Mouse (Mus musculus) MN1 (cell line): ENCODE measurements around the gene Purb.

ENCODE experiments used
- DNase-seq: peaks from one replicate; pipeline ENCODE4 v3.0.0-alpha.2; 2016; ENCODE audit warnings: low spot score

The Purb gene

DNA sequence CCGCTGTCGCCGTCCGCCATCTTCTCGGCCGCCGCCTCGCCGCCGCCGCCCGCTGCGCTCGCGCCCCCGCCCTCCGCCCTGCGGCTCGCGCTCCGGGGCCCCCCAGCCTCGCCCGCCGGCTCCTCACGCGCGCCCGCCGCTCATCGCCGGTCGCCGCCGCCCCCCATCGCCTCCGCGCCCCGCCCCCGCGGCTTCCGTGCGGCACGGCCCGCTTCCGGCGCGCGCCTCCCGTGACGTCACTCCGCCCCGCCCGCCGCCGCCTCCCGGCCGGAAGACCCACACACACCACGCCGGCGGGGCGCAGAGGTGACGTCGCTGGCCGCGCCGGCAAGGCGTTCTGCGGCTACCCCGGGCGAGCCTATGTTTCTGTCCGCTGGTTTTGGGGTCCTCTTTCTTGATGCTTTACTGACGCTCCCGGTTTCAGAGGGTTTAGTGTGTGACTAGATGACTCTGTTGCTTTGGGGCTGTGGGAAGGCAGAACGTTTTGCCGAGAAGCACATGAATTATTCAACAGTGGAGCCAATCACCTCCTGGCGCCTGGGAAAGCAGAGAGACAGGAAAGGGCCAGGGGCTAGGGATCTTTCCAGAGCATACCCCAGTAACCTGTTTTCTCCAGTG, at the start of gene Purb:
Gene Purb, minus strand, starts transcription at position 51 of the 618 bp plus-strand sequence.
- peak; percentile 96 for DNase-seq

GRCm38 (mm10) chr11:6525241-6525640, 49.5 kb upstream of the Purb start:
- no peak for DNase-seq

- DNase-seq: no peak
Observed at GRCm38 (mm10) chr11:6524880-6525238, 49.1 kb upstream of the Purb start.

GRCm38 (mm10) chr11:6524165-6524879, 48.6 kb upstream of the Purb start:
- no peak for DNase-seq

- no peak for DNase-seq
Observed at GRCm38 (mm10) chr11:6523662-6524088, 48.0 kb upstream of the Purb start.

GRCm38 (mm10) chr11:6522782-6523525, 47.2 kb upstream of the Purb start:
- no peak for DNase-seq

GRCm38 (mm10) chr11:6520507-6521173, 44.9 kb upstream of the Purb start, which contains the start of gene Myo1g:
TSS of gene Myo1g (minus strand) at chr11:6520965.
- DNase-seq: no peak

DNA sequence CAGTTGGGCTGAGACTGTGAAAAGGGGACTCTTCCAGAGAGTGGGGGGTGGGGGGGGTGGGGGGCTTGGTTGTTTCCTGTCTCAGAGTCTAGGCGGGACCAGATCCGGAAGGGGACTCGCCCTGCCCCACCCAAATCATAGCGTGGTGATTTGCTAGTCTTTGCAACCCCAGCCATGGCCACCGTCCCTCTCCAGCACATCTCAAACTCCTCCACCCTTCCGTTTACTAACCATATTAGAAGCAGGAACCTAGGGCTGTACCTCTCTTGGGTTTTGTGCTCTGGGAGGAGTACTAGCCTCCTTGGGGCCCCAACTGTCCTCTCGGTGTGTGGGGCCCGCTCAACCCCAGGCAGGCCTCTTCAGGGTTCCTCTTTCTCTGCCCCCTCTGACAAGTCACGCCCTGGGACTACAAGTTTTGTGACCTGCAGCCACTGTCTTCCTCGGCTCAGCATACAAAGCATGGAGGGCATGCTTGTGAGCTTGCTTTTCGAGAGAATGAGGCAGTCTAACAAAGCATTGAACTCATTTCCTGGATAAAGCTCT, 43.8 kb upstream of the Purb start:
- DNase-seq: no peak

GRCm38 (mm10) chr11:6514837-6515236, 39.1 kb upstream of the Purb start:
- no peak for DNase-seq

GRCm38 (mm10) chr11:6508269-6508876, 32.7 kb upstream of the Purb start:
- DNase-seq: no peak

DNA sequence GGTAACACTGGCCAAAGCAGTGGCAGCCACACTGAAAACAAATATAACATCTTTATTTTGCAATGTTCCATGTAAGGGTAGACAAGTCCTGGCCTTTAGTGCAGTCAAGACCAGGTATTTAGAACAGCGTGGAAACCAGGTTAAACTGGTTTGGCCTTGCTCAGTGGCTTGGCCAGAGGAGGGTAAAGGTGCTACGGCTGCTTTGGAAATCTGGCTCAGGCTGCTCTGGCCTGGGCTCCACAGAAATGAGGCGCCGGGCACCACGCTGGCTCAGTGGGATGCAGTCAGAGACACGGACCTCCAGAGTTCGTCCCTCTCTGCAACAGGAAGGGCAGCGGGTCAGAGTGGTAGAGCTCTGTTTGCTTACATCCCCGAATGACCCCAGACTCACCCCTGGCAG, 30.8 kb upstream of the Purb start:
- DNase-seq: no peak

GRCm38 (mm10) chr11:6504689-6505088, 29.0 kb upstream of the Purb start:
- no peak for DNase-seq

- no peak for DNase-seq
Observed at GRCm38 (mm10) chr11:6504226-6504625, 28.5 kb upstream of the Purb start.

DNA sequence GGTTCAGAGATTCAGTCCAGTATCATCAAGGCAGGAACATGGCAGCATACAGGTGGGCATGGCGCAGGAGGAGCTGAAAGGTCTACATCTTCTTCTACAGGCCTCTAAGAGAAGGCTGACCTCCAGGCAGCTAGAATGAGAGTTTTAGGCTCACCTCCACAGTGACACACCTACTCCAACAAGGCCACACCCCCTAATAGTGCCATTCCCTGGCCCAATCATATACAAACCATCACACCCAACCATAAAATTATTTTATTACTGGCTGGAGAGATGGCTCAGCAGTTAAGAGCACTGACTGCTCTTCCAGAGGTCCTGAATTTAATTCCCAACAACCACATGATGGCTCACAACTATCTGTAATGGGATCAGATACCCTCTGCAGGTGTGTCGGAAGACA, 26.8 kb upstream of the Purb start:
- no peak for DNase-seq

GRCm38 (mm10) chr11:6497311-6497948, 21.7 kb upstream of the Purb start:
- DNase-seq: peak; percentile 42

DNA sequence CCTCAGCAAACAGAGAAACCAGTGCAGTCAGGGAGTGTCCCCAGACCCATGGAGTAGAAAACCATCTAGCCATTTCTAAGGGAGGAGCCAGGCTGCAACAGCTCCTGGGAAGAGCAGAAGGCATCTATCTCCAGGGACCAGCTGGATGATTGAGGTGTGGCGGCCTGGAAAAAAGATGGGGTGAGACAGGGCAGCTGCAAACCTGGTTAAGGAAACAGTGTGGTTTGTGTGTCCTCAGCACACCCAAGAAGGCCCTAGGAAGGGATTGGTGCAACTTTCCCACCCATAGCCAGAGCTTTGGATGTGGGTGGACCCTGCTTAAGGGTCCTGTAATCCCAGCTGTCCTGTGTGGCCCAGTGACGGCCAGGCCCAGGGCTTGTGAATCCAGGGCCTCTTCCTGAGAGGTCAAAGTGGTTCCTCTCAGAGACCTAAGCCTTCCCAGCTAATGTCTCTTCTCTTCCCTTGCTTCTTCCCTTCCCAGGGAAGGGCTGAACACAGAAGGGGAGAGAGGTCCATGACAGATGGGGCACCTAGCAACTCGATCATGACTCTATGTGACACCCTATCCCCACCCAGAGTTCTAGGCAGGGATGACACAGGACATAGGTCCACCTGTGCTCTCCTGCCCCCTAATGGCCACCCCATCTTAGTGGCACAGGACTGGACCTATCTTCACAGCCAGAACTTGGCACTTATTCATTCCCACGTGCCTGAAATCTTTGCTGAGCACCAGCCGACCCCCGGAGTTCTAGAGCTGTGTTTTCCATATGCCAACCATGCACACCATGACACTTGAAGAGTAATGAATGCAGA, 14.2 kb upstream of the Purb start:
- peak; percentile 90 for DNase-seq

GRCm38 (mm10) chr11:6489257-6489656, 13.5 kb upstream of the Purb start:
- DNase-seq: peak; percentile 48

DNA sequence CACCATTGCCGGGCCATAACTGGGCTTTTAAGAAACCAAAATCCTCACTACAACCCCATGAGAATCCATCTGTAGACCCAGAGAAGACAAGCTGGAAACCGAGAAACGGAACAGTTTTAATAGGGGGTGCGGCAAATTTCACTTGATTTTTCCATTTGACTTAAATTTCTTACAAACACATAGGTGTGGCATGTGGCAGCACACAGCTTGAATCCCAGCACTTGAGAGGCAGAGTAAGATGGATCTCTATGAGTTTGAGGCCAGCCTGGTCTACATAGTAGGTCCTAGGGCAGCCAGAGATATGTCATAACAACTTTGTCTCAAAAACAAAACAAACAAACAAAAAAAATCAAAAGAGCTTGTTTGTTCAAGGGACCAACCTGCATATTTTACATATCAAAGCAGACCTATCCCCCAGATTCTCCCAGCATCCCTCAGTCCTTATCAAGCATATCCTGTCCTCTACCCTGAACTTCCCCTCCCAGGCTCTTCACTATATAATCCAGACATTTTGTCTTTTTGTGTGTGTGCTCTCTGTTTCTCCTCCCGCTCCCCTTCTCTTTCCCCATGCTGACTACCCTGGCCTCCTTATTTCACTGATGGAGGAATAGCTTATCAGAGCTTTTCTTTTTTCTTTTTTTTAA, 12.4 kb upstream of the Purb start:
- no peak for DNase-seq

DNA sequence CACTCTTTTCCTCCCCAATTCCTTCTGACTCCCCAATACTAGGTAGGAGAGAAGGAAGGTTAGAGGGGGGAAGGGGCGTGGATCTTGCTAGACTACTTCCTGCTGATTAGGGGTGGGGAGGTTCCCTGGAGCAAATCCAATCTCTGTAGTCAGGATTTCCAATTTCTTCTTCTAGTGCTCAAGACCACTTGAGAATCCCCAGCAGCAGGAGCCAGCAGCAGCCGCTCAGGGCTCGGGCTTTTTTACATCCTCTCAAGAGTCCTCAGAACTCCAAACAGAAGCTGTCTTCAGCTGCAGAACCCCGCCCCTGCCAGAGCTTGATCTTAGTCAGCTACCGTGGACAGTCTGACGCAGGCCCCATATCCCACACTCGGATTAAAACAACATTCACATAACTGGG, 11.8 kb upstream of the Purb start:
- DNase-seq: peak; percentile 45

GRCm38 (mm10) chr11:6486916-6487315, 11.2 kb upstream of the Purb start:
- DNase-seq: no peak
